Mouse (Mus musculus) embryonic stem cell, embryonic (primary cell): ENCODE measurements around the gene Higd2a.

Experiments used
- CTCF ChIA-PET, 4 experiments: fragments of 300-600 bp in 2 of 4; fragments of 350-600 bp in 2 of 4; sonication (Branson Sonifier 250); formaldehyde crosslinking; loops; one replicate each; lab custom pipeline; 2022; ENCODE audit warnings: inconsistent platforms in 2 of 4; lab: Charles Lee
- POLR2A ChIA-PET, 4 experiments: fragments of 300-600 bp in 2 of 4; fragments of 350-600 bp in 2 of 4; sonication (Branson Sonifier 250); formaldehyde crosslinking; loops; one replicate each; lab custom pipeline; 2022; ENCODE audit warnings: antibody characterized with exemption in 4 of 4, inconsistent platforms in 1 of 4; lab: Charles Lee

The Higd2a gene

GRCm38 (mm10) chr13:54589996-54590951 lies at the start of gene Higd2a, which contains the start of gene Nop16:
Gene Higd2a (plus strand): TSS chr13:54590207.
Gene Nop16 (minus strand): TSS chr13:54590090.
- ChIA-PET POLR2A (interaction anchor here (0.5 to 5.3 kb wide), 69 partner anchors 10 to 599 kb away, joined by 3 to 82 read pairs (median 5); partner anchors contain the start of genes Arl10 (in 3 of the 4), Cltb (in 3 of the 4), 4833439L19Rik (in 2 of the 4) and Faf2 (in 2 of the 4)), CTCF (interaction anchor here (0.5 to 1.7 kb wide), 9 partner anchors 10 to 127 kb away, joined by 3 to 7 read pairs (median 3); partner anchors contain the start of genes Faf2 (in 2 of the 4), 4833439L19Rik (in 1 of the 4) and Arl10 (in 1 of the 4))

- CTCF ChIA-PET, result no interaction called here
- POLR2A ChIA-PET, result interaction anchor here in 1 of 4 experiments (0.6 to 1.1 kb wide), 2 partner anchors 14 to 326 kb away, joined by 3 read pairs; no protein-coding TSS in a partner anchor
Observed at GRCm38 (mm10) chr13:54548036-54548435, 42.0 kb upstream of the Higd2a start.

DNA sequence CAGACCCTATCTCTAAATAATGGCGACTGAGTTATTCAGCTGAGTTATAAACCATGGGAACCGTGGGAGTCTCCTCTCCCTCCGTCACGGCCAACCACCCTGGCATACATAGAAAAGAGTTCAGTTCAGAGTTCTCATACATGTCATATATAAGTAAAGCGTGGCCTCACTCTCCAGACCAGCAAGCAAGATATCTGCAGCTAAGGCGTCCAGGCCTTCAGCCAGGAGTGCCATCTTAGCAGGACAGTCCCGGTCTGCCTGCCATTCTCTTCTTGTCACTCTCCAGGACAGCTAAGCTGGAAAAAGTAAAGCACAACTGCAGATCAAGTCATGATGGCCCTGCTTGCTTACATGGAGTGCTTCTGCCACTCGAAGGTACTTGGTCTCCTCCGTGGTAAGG lies 33.8 kb upstream of the Higd2a start:
- ChIA-PET CTCF (interaction anchor here in 2 of 4 experiments (0.7 to 1.0 kb wide), 2 partner anchors 9 to 501 kb away, joined by 3 to 12 read pairs; partner anchors contain the start of gene 4833439L19Rik (in 1 of the 2)), POLR2A (interaction anchor here in 3 of 4 experiments (0.7 to 1.2 kb wide), 4 partner anchors 9 to 52 kb away, joined by 3 to 4 read pairs (median 4); partner anchors contain the start of genes 4833439L19Rik (in 1 of the 3) and Simc1 (in 1 of the 3))

DNA sequence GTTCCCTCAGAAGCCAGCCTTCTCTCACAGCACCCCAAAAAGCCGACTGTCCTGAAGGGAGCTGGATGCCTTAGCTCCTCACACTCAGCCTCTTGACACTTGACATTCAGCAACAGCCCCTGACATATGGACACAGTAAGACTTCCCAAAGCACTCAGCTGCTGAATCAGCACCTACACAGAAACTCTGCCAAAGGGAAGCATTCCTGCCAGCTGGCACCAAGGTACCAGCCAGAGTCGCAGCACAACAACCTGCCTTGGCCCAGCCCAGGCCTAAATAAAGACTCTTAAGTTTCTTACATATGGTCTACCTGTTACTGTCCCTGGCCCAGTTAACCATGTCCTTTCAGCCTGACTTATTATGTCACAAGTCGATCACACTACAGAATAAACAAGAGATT lies 33.2 kb upstream of the Higd2a start:
- POLR2A ChIA-PET, result interaction anchor here in 2 of 4 experiments (1.1 to 1.6 kb wide), 4 partner anchors 9 to 53 kb away, joined by 3 to 4 read pairs (median 4); partner anchors contain the start of genes Simc1 (in 2 of the 2), 4833439L19Rik (in 1 of the 2), Higd2a (in 1 of the 2) and Nop16 (in 1 of the 2)
- CTCF ChIA-PET, result interaction anchor here in 1 of 4 experiments (0.7 to 1.0 kb wide), 2 partner anchors 8 to 184 kb away, joined by 3 to 5 read pairs; partner anchors contain the start of gene 4833439L19Rik

GRCm38 (mm10) chr13:54557652-54558051 lies 32.4 kb upstream of the Higd2a start:
- ChIA-PET CTCF (interaction anchor here in 1 of 4 experiments (0.5 kb wide), 1 partner anchor 185 kb away, joined by 3 read pairs; no protein-coding TSS in a partner anchor), POLR2A (interaction anchor here in 2 of 4 experiments (1.2 to 1.6 kb wide), 3 partner anchors 9 to 54 kb away, joined by 3 to 4 read pairs (median 4); partner anchors contain the start of genes Higd2a (in 1 of the 2), Nop16 (in 1 of the 2) and Simc1 (in 1 of the 2))

- POLR2A ChIA-PET, result no interaction called here
- CTCF ChIA-PET, result interaction anchor here in 2 of 4 experiments (0.7 to 1.5 kb wide), 2 partner anchors 112 to 312 kb away, joined by 3 read pairs; no protein-coding TSS in a partner anchor
Observed at GRCm38 (mm10) chr13:54559656-54560055, 30.4 kb upstream of the Higd2a start.

DNA sequence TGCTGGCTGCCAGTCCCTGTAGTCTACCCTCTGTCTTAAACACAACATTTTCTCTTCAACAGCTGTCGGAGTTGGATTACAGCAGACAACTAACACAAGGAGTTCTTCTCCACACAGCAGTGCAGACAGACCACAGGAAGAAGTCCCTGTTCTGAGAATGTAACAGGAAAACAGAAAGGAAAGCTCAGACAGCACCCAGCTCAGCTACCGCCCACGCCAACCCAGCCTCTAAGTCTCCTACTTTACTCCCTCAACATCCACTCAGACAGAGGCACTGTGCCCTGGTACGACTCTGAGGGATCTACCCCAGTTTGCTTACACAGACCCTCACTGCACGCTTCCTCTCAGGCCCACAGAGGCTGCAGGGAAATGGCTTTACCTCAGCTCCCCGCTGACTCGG lies 29.4 kb upstream of the Higd2a start:
- CTCF ChIA-PET, result no interaction called here
- POLR2A ChIA-PET, result no interaction called here

DNA sequence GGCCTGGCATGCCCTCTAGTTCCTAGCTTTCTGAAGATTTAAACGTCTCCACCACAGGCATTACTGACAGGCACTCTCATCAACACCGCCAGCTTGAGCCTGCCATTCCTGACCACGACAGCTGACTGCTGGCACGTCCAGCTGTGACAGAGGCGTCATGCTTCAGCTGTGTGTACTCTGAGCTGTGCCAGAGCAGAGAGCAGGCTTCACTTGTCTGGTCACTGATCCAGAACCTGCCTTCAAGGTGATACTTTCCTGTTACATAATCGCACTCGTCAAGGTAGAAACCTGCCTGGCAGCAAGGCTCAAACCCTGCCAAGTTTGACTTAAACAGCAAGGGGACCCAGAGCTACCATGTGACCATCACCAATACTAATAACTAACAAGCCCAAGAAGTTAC lies 27.4 kb upstream of the Higd2a start:
- POLR2A ChIA-PET, result interaction anchor here in 2 of 4 experiments (1.0 to 2.0 kb wide), 8 partner anchors 8 to 58 kb away, joined by 3 to 6 read pairs (median 4); partner anchors contain the start of genes Higd2a (in 1 of the 2), Nop16 (in 1 of the 2) and Simc1 (in 1 of the 2)
- CTCF ChIA-PET, result interaction anchor here in 2 of 4 experiments (0.7 to 1.0 kb wide), 2 partner anchors 13 to 42 kb away, joined by 3 read pairs; no protein-coding TSS in a partner anchor

GRCm38 (mm10) chr13:54564232-54565200 lies 25.5 kb upstream of the Higd2a start:
- CTCF ChIA-PET, result interaction anchor here in 1 of 4 experiments (1.2 to 1.6 kb wide), 5 partner anchors 8 to 192 kb away, joined by 3 to 8 read pairs (median 3); partner anchors contain the start of gene Faf2

GRCm38 (mm10) chr13:54565201-54565581 lies 24.8 kb upstream of the Higd2a start, which contains the start of gene 4833439L19Rik:
Gene 4833439L19Rik (minus strand): TSS chr13:54565435.
- ChIA-PET POLR2A (interaction anchor here in 3 of 4 experiments (1.0 to 6.1 kb wide), 16 partner anchors 9 to 129 kb away, joined by 3 to 40 read pairs (median 4); partner anchors contain the start of genes Arl10 (in 3 of the 3), Simc1 (in 2 of the 3), Higd2a (in 1 of the 3) and Nop16 (in 1 of the 3)), CTCF (interaction anchor here in 3 of 4 experiments (0.6 to 1.9 kb wide), 15 partner anchors 9 to 319 kb away, joined by 3 to 8 read pairs (median 5); partner anchors contain the start of genes Arl10 (in 1 of the 3), Faf2 (in 1 of the 3), Higd2a (in 1 of the 3) and Nop16 (in 1 of the 3))

More at GRCm38 (mm10) chr13:54564232-54565200, 25.5 kb upstream of the Higd2a start:
- POLR2A ChIA-PET, result interaction anchor here in 3 of 4 experiments (0.6 to 6.1 kb wide), 15 partner anchors 10 to 217 kb away, joined by 3 to 40 read pairs (median 4); partner anchors contain the start of genes Arl10 (in 3 of the 3), Simc1 (in 2 of the 3), Higd2a (in 1 of the 3) and Nop16 (in 1 of the 3)

DNA sequence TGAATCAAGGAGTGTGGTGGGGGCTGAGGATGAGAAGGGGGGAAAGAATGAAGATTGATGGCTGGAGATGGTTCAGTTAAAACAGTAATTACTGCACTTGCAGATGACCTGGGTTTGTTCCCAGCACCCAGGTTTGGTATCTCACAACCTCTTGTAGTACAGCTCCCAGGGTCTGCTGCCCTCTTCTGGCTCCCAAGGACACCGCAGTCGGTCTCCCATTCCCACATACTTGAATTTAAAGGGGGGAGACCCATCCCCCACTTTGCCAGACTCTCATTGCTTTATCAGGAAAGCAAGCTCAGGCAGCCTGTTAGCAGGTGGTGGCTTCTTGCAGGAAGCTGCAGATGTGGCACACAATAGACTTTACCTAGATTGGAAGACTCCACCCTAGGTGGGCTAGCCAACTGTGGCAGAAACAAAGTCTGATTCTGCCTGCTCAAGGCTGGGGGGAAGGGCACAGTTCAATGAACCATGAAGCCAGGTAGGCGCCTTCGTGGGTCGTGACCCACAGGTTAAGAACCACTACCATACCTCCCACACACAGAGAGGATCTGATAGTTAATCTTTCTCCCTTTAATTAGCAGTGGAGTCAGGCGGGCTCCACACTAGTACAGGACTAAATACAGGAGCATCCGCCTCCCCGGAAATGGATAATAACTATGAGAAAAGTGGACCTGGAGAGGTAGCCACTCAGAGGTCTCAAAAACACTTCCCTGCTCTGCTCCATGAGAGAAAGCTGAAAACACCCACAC lies 24.2 kb upstream of the Higd2a start:
- CTCF ChIA-PET, result interaction anchor here in 3 of 4 experiments (0.5 to 1.9 kb wide), 21 partner anchors 9 to 319 kb away, joined by 3 to 8 read pairs (median 3); partner anchors contain the start of genes Arl10 (in 1 of the 3), Faf2 (in 1 of the 3), Higd2a (in 1 of the 3) and Nop16 (in 1 of the 3)
- POLR2A ChIA-PET, result interaction anchor here in 3 of 4 experiments (0.6 to 6.1 kb wide), 19 partner anchors 9 to 1307 kb away, joined by 3 to 40 read pairs (median 4); partner anchors contain the start of genes Arl10 (in 3 of the 3), Higd2a (in 2 of the 3), Nop16 (in 2 of the 3) and Rnf44 (in 1 of the 3)

DNA sequence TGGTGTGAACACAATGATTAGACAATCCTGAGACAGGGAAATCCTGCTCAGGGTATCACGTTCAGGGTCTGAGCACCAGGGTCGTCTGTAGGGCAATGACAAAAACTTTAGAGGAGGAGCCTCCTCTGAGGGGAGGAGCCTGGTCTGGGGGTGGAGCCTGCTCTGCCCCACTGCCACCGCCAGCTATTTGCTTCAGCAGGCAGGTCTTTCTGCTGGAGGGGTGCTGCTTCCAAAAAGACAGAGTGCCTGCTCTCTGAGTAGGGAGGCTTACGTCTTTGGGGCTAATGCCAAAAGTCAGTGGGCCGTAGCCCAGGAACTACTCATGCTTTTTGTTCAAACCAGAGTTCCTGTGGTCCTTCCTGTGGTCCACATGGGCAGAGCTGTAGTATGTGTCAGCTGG lies 21.6 kb upstream of the Higd2a start:
- ChIA-PET POLR2A (interaction anchor here (0.6 to 6.1 kb wide), 22 partner anchors 9 to 721 kb away, joined by 3 to 40 read pairs (median 4); partner anchors contain the start of genes Higd2a (in 3 of the 4), Nop16 (in 3 of the 4), Rnf44 (in 1 of the 4) and Simc1 (in 1 of the 4)), CTCF (interaction anchor here in 2 of 4 experiments (0.5 to 1.4 kb wide), 3 partner anchors 46 to 720 kb away, joined by 3 to 10 read pairs (median 6); no protein-coding TSS in a partner anchor)

GRCm38 (mm10) chr13:54569282-54569681 lies 20.7 kb upstream of the Higd2a start:
- CTCF ChIA-PET, result interaction anchor here in 1 of 4 experiments (1.0 kb wide), 1 partner anchor 50 kb away, joined by 3 read pairs; no protein-coding TSS in a partner anchor
- POLR2A ChIA-PET, result interaction anchor here (0.6 to 6.1 kb wide), 15 partner anchors 9 to 103 kb away, joined by 3 to 40 read pairs (median 5); partner anchors contain the start of genes Higd2a (in 3 of the 4), Nop16 (in 3 of the 4), Faf2 (in 1 of the 4) and Simc1 (in 1 of the 4)

GRCm38 (mm10) chr13:54570736-54571135 lies 19.3 kb upstream of the Higd2a start:
- ChIA-PET CTCF (no interaction called here), POLR2A (interaction anchor here in 3 of 4 experiments (0.6 to 1.7 kb wide), 7 partner anchors 9 to 56 kb away, joined by 3 to 6 read pairs (median 5); partner anchors contain the start of genes Higd2a (in 2 of the 3) and Nop16 (in 2 of the 3))
